Mouse (Mus musculus): ENCODE measurements at regions not wholly inside any gene's neighbourhood (a gene's known extent, or its start where the extent isn't known, plus 50 kb on each side); places are given as distances from the start of the nearest gene placed in this dataset.

- no peak for DNase-seq
Measured at GRCm38 (mm10) chr16:30818541-30819120, 219.1 kb downstream of the Fam43a start.

- DNase-seq = no peak
Measured at GRCm38 (mm10) chr16:30819342-30819741, 219.8 kb downstream of the Fam43a start.

GRCm38 (mm10) chr16:30820234-30820633 is 220.7 kb downstream of the Fam43a start:
- DNase-seq = no peak

DNA sequence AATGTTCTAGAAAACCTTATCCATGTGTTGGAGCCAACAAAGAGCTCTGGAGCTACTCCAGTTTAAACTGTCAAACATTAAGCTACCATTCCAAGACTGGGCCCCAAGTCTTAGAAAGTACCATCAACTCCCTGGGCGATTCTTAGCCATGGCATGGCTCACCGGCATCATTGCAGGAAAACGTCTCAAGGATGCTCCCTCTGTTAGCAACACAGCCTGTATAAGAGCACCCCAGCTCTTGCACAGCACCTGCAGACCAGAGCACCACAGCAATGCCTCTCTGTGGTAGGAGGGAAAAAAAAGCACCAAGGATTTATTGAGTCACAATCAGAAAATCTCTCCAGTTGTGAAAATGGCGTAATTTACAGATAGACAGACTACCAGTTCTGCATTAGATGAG is 221.2 kb downstream of the Fam43a start:
- DNase-seq = no peak

- DNase-seq = peak; percentile 79
Measured at GRCm38 (mm10) chr16:30821191-30821910, 221.8 kb downstream of the Fam43a start.

GRCm38 (mm10) chr16:30821911-30822578 is 222.5 kb downstream of the Fam43a start:
- DNase-seq = peak; percentile 45

DNA sequence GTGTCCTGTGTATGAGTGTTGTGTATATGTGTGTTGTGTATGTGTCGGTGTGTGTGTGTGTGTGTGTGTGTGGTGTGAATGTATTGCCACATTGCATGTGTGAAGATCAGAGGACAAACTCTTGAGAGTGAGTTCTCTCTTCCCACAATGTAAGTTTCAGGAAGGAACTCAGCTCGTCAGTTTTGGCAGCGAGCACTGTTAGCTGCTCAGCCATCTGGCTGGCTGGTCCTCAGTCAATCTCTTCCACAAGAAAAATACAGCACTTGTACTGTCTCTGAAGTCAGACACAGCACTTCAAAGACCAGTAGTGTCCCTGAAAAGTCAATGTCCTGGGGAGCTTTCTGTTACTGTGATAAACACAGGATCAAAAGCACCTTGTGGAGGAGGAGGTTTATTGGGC is 226.6 kb downstream of the Fam43a start:
- DNase-seq = peak; percentile 30

GRCm38 (mm10) chr16:30827901-30828608 is 228.5 kb downstream of the Fam43a start:
- peak; percentile 77 for DNase-seq

DNA sequence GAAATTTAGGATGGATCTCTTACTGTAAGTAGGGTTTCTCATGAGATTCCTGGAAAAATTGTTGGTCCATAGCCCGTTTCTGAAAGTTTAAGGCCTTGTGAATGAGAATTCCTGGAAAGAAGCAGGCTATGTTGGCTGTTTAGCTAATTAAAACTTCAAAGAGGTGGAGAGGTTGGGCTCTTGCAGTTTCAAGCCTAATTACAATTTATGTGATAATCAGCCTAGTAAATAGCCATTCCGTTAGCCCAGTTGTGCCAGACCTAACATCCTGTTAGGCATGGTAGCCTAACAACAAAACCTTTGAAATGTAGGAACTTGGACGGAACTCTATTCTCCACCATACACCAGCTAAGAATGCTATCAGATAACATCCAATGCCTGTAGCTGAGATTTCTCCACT is 235.0 kb downstream of the Fam43a start:
- DNase-seq = no peak

GRCm38 (mm10) chr16:30835678-30836077 is 236.2 kb downstream of the Fam43a start:
- DNase-seq = peak; percentile 12

- no peak for DNase-seq
Measured at GRCm38 (mm10) chr16:30842831-30843230, 238.4 kb downstream of the Xxylt1 start.

- no peak for DNase-seq
Measured at GRCm38 (mm10) chr16:30852595-30852994, 228.6 kb downstream of the Xxylt1 start.

DNA sequence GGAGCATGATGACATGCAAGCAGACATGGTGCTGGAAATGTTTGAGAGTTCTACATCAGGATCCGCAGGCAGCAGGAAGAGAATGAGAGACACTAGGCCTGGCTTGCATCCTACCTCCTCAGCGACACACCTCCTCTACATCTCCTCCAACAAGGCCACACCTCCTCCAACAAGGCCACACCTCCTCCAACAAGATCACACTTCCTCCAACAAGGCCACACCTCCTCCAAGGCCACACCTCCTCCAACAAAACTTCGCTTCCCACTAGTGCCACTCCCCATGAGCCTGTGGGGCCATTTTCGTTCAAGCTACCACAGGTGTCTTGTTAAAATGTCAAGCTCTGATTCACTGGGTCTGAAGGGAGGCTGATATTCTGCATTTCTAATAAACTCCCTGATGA is 226.5 kb downstream of the Xxylt1 start:
- no peak for DNase-seq

- DNase-seq = no peak
Measured at GRCm38 (mm10) chr16:30857656-30858055, 223.6 kb downstream of the Xxylt1 start.

GRCm38 (mm10) chr16:30869136-30869909 is 211.9 kb downstream of the Xxylt1 start:
- DNase-seq = no peak

DNA sequence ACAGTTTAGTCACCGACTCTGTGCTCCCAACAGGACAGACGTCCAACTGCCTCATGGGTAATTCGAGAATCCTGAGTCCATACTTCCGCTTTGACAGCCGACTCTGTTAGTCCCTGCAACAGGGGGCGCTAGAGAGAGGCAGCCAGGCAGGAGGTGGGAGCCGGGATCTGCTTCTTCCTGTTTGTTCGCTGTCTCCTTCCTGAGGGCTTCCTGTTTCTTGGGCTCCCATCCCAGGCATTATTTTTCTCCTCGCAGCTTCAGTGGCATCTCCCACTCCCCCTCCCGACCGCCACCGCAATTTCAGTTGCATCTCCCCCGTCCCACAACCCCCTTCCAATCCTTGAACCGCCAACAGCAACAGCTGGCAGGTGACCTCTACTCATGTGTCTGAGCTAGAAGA is 211.1 kb downstream of the Xxylt1 start:
- peak; percentile 88 for DNase-seq

DNA sequence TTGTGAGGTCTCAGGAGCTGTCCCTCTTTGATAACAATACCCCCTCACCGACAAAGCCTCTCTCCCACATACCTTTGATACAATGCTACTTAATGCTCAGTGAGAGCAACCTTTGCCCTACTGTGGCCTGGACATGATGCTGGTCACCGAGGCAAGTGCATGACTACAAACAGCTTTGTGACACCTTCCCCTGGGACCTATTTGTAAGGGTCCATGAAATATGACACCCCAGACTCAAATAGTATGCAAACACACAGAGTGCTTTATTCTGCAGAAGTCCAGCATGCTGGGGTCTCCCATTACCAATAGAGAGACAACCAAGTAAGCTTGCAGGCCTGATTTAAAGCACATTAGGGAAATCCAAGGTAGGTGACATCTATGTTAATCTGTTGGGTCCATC is 210.6 kb downstream of the Xxylt1 start:
- no peak for DNase-seq

GRCm38 (mm10) chr16:30872147-30872546 is 209.1 kb downstream of the Xxylt1 start:
- DNase-seq = no peak

GRCm38 (mm10) chr16:30873493-30874211 is 207.6 kb downstream of the Xxylt1 start:
- DNase-seq = peak; percentile 29

DNA sequence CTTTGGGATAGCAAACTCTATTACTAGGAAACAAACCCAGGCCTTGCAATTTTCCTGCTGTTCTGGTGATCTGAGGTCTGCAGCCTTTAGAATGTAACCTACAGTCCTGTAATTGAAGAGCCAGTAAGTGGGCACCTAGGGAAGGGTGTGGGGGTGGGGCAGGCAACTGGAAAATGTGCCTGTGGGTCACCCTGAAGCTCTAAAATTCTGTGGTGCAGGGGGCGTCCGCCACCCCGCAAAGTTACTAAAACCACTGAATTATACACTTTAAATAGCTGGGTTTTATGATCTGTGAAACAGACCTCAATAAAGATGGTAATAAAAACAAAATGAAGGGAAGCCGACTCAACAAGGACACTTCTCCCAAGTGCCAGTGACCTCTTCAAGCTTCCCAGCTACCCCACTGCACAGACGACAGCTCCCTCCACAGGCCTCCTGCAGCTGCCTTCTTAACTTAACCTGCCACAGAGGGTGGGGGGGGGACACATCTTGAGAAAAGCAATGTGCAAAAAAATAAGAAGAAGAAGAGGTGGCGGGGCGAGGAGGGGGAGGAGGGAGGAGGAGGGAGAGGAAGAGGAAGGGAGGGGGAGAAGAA is 205.9 kb downstream of the Xxylt1 start:
- no peak for DNase-seq

- DNase-seq = no peak
Measured at GRCm38 (mm10) chr16:30878821-30879220, 202.4 kb downstream of the Xxylt1 start.

- DNase-seq = no peak
Measured at GRCm38 (mm10) chr16:30879878-30880277, 201.4 kb downstream of the Xxylt1 start.

All from lung, postnatal 36 days (tissue).